Mouse (Mus musculus): ENCODE measurements at regions not wholly inside any gene's neighbourhood (a gene's known extent, or its start where the extent isn't known, plus 50 kb on each side); places are given as distances from the start of the nearest gene placed in this dataset.
A peak's percentile ranks its signal among the peaks of the same experiment; 100 is the strongest.

DNA sequence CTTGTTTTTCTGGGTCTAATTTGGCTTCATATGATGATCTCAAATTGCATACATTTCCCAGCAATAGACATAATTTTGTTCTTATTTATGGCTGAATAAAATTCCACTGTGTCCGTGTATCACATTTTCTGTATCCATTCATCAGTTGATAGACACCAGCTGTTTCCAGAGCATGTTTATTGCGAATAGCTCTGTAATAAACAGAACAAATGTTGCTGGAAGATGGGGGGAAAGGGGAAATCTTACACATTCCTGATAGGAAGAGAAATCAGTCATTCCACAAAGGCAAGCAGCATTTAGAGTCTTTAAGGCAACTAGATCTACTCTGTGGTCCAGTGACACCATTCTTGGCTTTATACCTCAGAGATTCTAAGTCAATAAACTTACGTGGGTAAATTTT, 311.3 kb upstream of the Dph6 start:
- no peak for DNase-seq (ENCODE audit: low spot score in 2 of 2)

GRCm38 (mm10) chr2:114968651-114969050, 313.9 kb upstream of the Dph6 start:
- DNase-seq (ENCODE audit: low spot score in 2 of 2), result no peak

- no peak for DNase-seq (ENCODE audit: low spot score in 2 of 2)
Observed at GRCm38 (mm10) chr2:114993419-114993818, 338.7 kb upstream of the Dph6 start.

DNA sequence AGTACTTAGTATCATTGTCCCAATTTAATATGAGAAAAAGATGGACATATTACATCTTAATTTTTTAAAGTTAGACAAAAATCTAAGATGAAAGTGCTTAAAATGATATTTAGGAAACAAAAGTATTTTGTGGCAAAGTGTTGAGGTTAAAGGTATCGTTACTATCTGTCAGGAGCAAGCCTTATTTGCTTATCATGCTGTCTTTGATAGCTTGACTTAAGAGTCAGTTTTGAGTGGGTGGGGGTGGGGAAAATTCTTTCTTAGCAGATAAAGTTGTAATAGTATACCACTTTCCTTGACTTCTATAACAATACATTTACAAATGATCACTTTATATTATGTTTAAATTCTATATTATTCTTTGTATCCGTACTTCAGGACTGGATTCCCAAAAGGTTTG, 339.1 kb upstream of the Dph6 start:
- DNase-seq (ENCODE audit: low spot score in 2 of 2), result no peak

GRCm38 (mm10) chr2:114994691-114995347, 340.1 kb upstream of the Dph6 start:
- no peak for DNase-seq (ENCODE audit: low spot score in 2 of 2)

DNA sequence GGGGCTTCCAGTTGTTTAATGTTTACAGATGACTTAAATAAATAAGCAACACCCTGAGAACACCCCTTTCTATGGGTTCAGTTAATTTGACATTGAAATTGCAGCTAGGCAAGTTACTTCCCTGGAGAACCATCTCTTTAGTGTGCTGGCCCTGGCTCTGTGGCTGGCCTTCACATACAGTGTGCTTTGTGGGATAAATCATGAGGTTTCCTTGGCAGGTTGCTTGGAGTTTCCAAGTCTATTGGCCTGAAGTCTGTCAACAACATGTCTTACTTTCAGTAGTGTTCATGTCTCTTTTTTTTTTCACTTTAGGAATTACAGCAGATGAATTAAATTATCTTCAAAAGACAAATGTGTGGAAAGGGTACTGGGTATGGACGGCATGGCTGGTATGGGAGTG, 359.2 kb upstream of the Dph6 start:
- no peak for DNase-seq (ENCODE audit: low spot score in 2 of 2)

GRCm38 (mm10) chr2:115026777-115027176, 372.0 kb upstream of the Dph6 start:
- DNase-seq (ENCODE audit: low spot score in 2 of 2), result no peak

DNA sequence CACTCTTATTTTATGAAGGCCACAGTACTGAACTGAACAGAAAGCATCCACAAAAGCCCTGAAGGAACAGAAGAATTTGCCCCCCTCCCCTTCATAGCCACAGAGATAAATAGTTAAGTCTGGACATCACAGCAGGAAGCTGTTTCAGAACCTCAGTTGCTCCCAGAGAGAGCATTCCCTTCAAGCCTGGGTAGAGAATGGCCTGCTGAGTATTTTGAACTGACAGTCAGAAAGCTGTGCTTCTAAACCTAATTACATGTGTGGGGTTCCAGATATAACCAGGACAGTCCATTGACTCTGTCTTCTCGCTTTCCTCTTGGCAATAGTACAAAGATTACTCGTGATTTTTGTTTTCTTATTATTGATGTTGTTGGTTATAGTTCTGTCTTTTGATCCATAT, 376.4 kb upstream of the Dph6 start:
- no peak for DNase-seq (ENCODE audit: low spot score in 2 of 2)

GRCm38 (mm10) chr2:115036205-115036604, 381.4 kb upstream of the Dph6 start:
- no peak for DNase-seq (ENCODE audit: low spot score in 2 of 2)

- DNase-seq (ENCODE audit: low spot score in 2 of 2), result peak; percentile 2 to 44
Observed at GRCm38 (mm10) chr2:115042299-115042785, 387.6 kb upstream of the Dph6 start.

DNA sequence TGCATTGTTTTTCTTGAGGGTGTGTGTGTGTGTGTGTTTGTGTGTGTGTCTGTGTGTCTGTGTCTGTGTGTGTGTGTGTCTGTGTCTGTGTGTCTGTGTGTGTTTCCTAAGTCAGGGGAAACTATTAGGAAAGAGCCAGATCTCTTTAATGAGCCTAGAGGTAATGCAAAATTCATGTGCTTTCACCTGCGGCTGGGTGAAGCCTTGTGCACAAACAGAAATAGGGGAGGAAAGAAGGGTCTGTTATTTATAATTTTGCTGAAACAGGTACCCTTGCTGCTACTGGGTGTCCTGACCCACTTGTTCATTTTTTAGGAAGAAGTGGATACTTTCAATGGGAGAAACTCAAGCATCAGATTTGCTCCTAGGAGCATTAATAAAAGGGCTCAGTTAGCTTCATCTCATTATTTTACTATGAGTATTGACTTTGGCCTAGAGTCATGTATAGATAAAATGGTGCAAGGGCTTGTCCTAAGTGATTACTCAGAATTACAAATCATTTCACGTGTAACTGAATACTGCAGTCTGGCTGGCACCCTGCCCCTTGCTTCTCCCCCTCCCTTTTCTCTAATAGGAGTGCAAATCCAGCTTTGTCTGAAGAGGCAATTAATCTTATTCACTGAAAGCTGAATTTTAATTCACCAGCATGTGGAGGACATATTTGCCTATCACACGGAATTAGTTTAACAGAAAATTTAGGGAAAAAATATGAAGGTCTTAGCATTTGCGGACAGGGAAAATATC, 401.7 kb upstream of the Dph6 start:
- no peak for DNase-seq (ENCODE audit: low spot score in 2 of 2)

DNA sequence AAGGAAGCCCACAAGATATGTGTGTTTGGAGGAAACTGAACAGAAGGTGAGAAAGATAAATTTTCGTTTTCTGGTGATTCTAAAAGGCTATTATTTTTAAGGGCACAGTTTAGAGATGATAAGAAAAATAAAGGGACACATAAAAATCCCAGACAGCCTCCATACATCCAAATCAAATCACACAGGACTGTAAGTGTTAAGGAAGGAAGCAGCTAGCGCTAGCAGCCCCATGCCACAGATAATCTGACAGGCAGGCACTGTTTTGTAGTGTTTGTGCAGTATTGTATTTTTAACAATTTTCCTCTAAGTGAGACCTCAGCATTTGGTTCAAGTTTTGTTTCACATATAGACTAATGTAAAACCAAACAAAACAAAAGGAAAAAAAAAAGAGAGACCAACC, 402.4 kb upstream of the Dph6 start:
- no peak for DNase-seq (ENCODE audit: low spot score in 2 of 2)

DNA sequence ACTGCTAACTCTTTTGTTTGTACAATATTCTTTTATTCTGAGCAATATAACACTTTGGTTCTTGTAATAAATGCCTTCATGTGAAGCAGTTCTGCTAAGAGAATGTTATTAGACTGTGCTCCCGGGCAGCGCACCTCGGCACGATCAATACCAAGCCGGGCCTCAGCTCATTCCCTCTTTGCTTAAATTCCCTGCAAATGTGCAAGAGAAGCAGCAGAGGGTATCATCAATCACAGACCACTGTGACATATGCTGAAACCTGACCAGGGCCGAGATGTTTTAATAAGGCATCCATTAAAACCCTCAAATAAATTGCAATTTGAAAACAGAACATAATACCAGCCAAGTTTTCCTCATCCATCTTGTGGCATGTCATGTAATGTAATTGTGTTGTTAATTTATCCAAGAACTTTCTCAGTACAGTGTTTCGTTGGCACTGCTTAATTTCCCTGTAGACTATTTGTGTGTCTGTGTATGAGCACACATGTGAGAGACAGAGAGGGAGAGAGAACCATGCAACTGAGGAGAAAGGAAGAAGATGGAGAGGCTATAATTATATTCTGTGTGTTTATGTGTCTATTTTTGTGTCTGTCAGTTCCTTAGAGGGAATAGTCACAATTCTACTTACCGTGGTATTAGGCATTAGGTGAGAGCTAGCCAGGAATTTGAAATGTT, 412.9 kb upstream of the Dph6 start:
- DNase-seq (ENCODE audit: low spot score in 2 of 2), result no peak

- no peak for DNase-seq (ENCODE audit: low spot score in 2 of 2)
Observed at GRCm38 (mm10) chr2:115069704-115070103, 414.9 kb upstream of the Dph6 start.

- no peak for DNase-seq (ENCODE audit: low spot score in 2 of 2)
Observed at GRCm38 (mm10) chr2:115070123-115070522, 415.4 kb upstream of the Dph6 start.

DNA sequence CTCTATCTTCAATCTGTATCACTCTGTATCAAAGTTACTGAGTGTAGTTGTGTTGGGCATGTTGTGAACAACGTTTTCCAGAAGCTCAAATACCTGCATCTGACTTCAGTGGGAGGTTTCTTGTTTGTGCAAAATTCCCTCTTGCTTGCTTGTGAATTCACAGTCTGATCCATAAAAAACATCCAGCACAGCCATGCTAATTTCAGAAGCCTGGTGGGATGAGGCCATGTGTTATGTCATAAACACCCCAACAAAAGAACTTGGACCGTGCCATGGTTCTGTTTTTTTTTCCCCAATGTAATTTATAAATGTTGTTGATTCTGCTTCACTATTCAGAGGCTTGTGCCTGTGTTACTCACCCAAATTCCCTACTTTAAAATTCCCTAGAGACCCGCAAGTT, 415.9 kb upstream of the Dph6 start:
- peak in 1 of 2 experiments; percentile 12 for DNase-seq (ENCODE audit: low spot score in 2 of 2)

GRCm38 (mm10) chr2:115081563-115082291, 427.0 kb upstream of the Dph6 start:
- no peak for DNase-seq (ENCODE audit: low spot score in 2 of 2)

DNA sequence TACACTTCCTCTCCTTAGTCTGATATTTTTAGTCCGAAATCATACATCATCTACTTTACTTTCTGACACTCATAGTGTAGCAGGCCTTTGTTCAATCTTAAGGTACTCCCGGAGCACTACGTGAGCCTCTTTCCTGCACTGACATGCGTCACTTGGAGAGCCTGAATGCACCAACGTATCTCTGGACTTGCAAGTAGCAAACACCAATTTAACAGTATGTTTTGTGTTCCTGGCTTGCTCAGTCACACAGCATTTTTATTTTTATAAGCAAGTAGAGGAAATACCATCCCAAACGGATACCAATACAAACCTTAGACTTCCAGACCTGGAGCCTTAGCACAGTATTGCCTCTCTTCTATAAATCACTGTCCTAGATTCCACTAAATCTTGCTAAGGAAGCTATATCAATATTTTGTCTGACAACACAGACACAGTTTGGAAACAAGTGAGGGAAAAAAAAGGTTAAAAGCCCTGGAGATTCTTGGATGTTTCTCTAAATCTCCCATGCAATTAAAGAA, 427.6 kb upstream of the Dph6 start:
- no peak for DNase-seq (ENCODE audit: low spot score in 2 of 2)

GRCm38 (mm10) chr2:115088421-115089120, 433.8 kb upstream of the Dph6 start:
- DNase-seq (ENCODE audit: low spot score in 2 of 2), result no peak

DNA sequence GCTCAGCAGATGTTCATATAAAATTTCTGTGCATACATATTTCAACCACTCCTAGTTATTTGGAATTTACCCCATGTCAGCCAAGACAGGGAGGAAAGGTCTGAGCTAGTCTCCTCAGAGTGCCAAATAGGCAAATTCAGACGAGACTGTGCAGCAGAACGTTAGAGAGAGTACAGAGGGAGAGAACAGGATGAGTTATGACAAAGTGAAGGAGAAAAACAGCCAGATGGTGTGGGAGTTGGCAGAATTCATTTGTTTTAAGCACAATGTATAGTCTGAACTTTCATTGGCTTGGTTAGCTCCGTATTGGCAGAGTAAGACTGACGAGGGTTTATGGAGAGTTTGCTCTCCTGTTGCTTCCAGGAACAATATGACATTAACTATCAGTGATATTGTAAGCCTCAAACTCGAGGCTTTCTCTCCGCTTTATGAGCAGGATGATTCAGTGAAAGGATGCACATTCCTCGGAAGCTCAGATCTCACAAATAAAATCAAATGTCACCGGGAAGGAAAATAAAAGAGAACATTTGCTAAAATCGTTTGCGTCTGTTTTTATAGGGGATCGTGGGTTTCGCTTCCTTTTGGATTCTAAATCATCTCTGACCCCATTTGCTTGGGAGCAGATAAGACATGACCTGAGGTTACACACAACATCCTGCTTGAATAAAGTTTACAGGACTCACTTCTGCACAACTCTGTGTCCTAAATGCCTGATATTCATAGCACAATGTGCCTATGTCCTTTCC, 435.8 kb upstream of the Dph6 start:
- DNase-seq (ENCODE audit: low spot score in 2 of 2), result no peak

Measured in left cerebral cortex, adult 18-20 months (tissue).